Mouse (Mus musculus): ENCODE measurements around the gene Olfr330. TPM values are rescaled to one million over a fixed set of nuclear protein-coding genes. Genes with fewer than 3 reads are reported as not detected.
A peak's percentile ranks its signal among the peaks of the same experiment; 100 is the strongest.
"Not testable (repeated sequence)": the region's sequence is repeated elsewhere in the genome, so short reads cannot be mapped to it uniquely, and the experiment has no call there.

Gene Olfr330
- polyA plus RNA-seq (2012; rRNA removed): not detected in 2 replicates

DNA sequence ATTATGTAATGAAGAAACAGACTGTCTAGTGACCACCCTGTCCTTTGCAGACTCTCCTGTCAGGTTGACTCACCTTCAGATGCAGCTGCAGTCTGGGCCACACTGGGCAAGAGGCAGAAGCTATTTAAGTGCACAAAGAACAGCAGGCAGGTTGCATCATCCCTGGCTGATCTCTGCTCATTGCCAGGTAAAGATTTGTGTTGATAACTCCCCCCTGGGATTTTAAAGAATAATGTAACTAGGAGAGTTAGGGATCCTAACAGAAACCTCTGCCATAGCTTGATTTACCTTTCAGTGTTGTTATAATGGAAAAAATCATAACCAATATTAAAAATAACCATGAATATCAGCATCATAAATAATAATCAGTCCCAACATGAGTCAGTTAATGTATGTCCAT, at the start of gene Olfr330:
Olfr330 (minus strand) TSS at position 101 of the 400 bp plus-strand sequence.
- not testable (repeated sequence) for DNase-seq; H3K36me3 ChIP-seq (ENCODE audit: control insufficient read depth, insufficient read depth, low read length); H3K27ac ChIP-seq (ENCODE audit: insufficient read depth, low read depth, low read length); H3K4me3 ChIP-seq (ENCODE audit: insufficient read depth, low read depth, low read length); H3K27me3 ChIP-seq (replicated peaks; ENCODE audit: control insufficient read depth, insufficient read depth, low read length); H3K4me1 ChIP-seq (ENCODE audit: control insufficient read depth, insufficient read depth, low read length)

DNA sequence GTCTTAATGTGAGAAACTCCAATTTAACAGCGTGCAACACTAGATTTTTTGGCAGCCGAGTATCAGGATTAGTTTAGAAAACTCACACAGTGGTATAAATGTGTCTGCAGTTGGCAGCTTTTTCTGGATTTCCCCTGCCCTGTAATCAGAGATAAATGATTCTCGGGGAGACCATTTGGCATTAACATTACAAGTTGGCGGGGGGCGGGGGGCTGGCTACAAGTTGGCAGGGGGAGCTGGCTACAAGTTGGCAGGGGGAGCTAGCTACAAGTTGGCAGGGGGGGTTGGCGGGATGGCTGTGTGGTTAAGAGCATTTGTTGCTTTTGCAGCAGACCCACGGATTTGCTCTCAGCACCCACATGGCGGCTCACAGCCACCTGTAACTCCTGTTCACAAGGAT, 44.0 kb upstream of the Olfr330 start:
- no peaks in the 10 kb centered on the region for H3K27me3 ChIP-seq (replicated peaks; ENCODE audit: control insufficient read depth, insufficient read depth, low read length)
- 75% methylated on average over 8 of the region's 8 CpGs for WGBS
- no peak for DNase-seq
- H3K4me3 ChIP-seq (ENCODE audit: insufficient read depth, low read depth, low read length): no peak overlapping the region
- TF ChIP-seq POLR2A (IDR thresholded peaks at IDR 0.05; ENCODE audit: low read depth, low read length) (no peak), CTCF (conservative IDR thresholded peaks at IDR 0.05; ENCODE audit: insufficient read depth, insufficient read length, low read depth, low read length) (no peak)
- H3K36me3 ChIP-seq (ENCODE audit: control insufficient read depth, insufficient read depth, low read length): no peaks in the 10 kb centered on the region
- H3K4me1 ChIP-seq (ENCODE audit: control insufficient read depth, insufficient read depth, low read length): no peaks in the 10 kb centered on the region
- H3K27ac ChIP-seq (ENCODE audit: insufficient read depth, low read depth, low read length): no peak overlapping the region

DNA sequence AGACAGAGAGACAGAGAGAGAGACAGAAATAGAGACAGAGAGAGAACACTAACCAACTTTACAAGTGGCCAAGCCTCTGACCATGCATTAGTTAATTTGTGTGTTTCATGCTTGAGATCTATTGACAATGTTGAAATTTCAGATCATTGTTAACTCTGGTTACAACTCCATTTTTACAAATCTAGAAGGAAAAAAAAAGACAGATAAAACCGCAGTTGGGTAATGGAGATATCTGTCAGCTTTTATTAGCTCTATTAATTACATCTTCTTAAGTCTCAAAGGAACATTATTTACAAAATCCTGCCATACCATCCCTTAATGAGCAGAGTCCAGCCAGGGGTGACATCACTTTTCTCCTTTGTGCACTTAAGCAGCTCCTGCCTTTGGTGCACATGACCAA, 42.8 kb upstream of the Olfr330 start, which contains the start of gene Olfr325:
Olfr325 (plus strand) TSS at position 301 of the 400 bp plus-strand sequence.
- H3K4me3 ChIP-seq (ENCODE audit: insufficient read depth, low read depth, low read length): no peak within 1 kb of the TSS
- no peak for TF ChIP-seq CTCF (conservative IDR thresholded peaks at IDR 0.05; ENCODE audit: insufficient read depth, insufficient read length, low read depth, low read length)
- no peak for TF ChIP-seq POLR2A (IDR thresholded peaks at IDR 0.05; ENCODE audit: low read depth, low read length)
- 41% methylated on average over 1 of the region's 1 CpGs for WGBS
- H3K27ac ChIP-seq (ENCODE audit: insufficient read depth, low read depth, low read length): no peak within 1 kb of the TSS
- no peaks in the 10 kb centered on the region for H3K27me3 ChIP-seq (replicated peaks; ENCODE audit: control insufficient read depth, insufficient read depth, low read length)
- no peak for DNase-seq
- no peaks in the 10 kb centered on the region for H3K36me3 ChIP-seq (ENCODE audit: control insufficient read depth, insufficient read depth, low read length)
- H3K4me1 ChIP-seq (ENCODE audit: control insufficient read depth, insufficient read depth, low read length): no peaks in the 10 kb centered on the region

DNA sequence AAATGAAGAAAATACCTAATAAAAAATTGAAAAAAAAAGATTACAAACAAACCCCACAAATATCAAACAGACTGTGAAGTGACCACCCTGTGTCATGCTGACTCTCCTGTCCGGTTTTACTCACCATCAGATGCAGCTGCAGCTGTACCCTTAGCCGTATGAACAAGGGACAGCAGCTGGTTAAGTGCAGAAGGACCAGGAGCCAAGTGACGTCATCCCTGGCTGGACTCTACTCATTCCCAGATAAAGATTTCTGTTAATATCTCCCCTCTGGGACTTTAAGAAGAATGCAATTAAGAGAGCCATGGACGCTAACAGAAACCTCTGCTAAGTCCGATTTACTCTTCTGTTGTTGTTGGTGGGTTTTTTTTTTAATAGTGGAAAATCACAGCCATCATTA, 35.8 kb upstream of the Olfr330 start, which contains the start of gene Olfr224:
Olfr224 (minus strand) TSS at position 149 of the 400 bp plus-strand sequence.
- TF ChIP-seq CTCF (conservative IDR thresholded peaks at IDR 0.05; ENCODE audit: insufficient read depth, insufficient read length, low read depth, low read length) (no peak), POLR2A (IDR thresholded peaks at IDR 0.05; ENCODE audit: low read depth, low read length) (no peak)
- 61% methylated on average over 5 of the region's 5 CpGs for WGBS
- Histone ChIP-seq H3K4me3 (ENCODE audit: insufficient read depth, low read depth, low read length) (no peak within 1 kb of the TSS), H3K27ac (ENCODE audit: insufficient read depth, low read depth, low read length) (no peak within 1 kb of the TSS), H3K36me3 (ENCODE audit: control insufficient read depth, insufficient read depth, low read length) (no peaks in the 10 kb centered on the region), H3K27me3 (replicated peaks; ENCODE audit: control insufficient read depth, insufficient read depth, low read length) (no peaks in the 10 kb centered on the region), H3K4me1 (ENCODE audit: control insufficient read depth, insufficient read depth, low read length) (no peaks in the 10 kb centered on the region)
- DNase-seq: no peak

DNA sequence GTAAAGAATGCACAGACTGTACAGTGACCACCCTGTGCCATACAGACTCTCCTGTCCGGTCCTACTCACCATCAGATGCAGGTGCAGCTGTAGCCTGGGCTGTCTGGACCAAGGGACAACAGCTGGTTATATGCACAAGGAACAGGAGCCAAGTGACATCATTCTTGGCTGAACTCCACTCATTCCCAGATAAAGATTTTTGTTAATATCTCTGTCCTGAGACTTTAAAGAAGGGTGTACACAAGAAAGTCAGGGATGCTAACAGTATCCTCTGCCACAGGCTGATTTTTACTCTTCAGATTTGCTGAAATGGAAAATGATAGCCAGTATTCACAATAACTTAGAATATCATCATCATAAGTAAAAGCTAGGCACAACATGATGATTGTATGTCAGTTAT, 20.9 kb upstream of the Olfr330 start, which contains the start of gene Olfr328:
Olfr328 (minus strand) TSS at position 101 of the 400 bp plus-strand sequence.
- Histone ChIP-seq H3K36me3 (ENCODE audit: control insufficient read depth, insufficient read depth, low read length) (no peaks in the 10 kb centered on the region), H3K27me3 (replicated peaks; ENCODE audit: control insufficient read depth, insufficient read depth, low read length) (no peaks in the 10 kb centered on the region), H3K27ac (ENCODE audit: insufficient read depth, low read depth, low read length) (no peak within 1 kb of the TSS), H3K4me1 (ENCODE audit: control insufficient read depth, insufficient read depth, low read length) (no peaks in the 10 kb centered on the region), H3K4me3 (ENCODE audit: insufficient read depth, low read depth, low read length) (no peak within 1 kb of the TSS)
- DNase-seq: no peak
- WGBS: 88% methylated on average over 1 of the region's 1 CpGs
- TF ChIP-seq POLR2A (IDR thresholded peaks at IDR 0.05; ENCODE audit: low read depth, low read length) (no peak), CTCF (conservative IDR thresholded peaks at IDR 0.05; ENCODE audit: insufficient read depth, insufficient read length, low read depth, low read length) (no peak)

DNA sequence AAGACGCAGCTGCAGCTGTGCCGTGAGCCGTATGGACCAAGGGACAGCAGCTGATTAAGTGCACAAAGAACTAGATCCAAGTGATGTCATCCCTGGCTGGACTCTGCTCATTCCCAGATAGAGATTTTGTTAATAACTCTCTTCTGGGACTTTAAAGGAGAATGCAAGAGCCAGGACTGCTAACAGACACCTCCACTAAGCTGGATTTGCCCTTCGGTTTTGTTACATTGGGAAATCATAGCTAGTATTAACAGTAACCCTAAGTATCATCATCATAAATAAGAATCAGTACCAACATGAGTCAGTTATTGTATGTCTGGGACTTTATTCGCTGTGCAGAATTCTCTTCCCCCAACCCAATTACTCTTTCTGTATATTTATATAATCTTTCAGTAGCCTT, 11.7 kb upstream of the Olfr330 start, which contains the start of gene Olfr329-ps:
Olfr329-ps (minus strand) TSS at position 101 of the 400 bp plus-strand sequence.
- TF ChIP-seq POLR2A (IDR thresholded peaks at IDR 0.05; ENCODE audit: low read depth, low read length) (no peak), CTCF (conservative IDR thresholded peaks at IDR 0.05; ENCODE audit: insufficient read depth, insufficient read length, low read depth, low read length) (no peak)
- WGBS: 83% methylated on average over 5 of the region's 5 CpGs

DNA sequence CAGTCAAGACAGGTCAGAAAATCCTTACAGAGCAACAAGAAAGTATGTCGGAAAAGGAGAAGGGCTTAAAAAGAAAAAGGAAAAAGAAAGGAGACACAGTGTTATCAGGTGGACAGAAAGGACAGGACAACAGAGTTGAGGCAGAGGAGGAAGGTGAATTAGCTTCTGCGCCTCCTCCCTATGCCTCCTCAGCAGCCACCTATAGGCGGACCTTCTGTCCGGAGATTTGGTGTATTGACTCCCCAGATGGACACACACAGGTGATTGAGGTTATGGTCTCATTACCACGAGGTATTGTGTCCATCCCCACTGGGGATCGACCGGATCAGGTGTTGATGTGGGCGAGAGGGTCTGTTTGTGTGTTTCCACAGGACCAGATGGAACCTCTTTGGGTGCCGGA, 14.9 kb downstream of the Olfr330 start:
- not testable (repeated sequence) for H3K4me3 ChIP-seq (ENCODE audit: insufficient read depth, low read depth, low read length); H3K27ac ChIP-seq (ENCODE audit: insufficient read depth, low read depth, low read length); H3K4me1 ChIP-seq (ENCODE audit: control insufficient read depth, insufficient read depth, low read length); H3K36me3 ChIP-seq (ENCODE audit: control insufficient read depth, insufficient read depth, low read length); H3K27me3 ChIP-seq (replicated peaks; ENCODE audit: control insufficient read depth, insufficient read depth, low read length)
- peak; percentile 16 for DNase-seq
- WGBS: 92% methylated on average over 9 of the region's 9 CpGs

More for the DNA sequence above, 11.7 kb upstream of the Olfr330 start, which contains the start of gene Olfr329-ps:
- no peak within 1 kb of the TSS for H3K4me3 ChIP-seq (ENCODE audit: insufficient read depth, low read depth, low read length)
- H3K27me3 ChIP-seq (replicated peaks; ENCODE audit: control insufficient read depth, insufficient read depth, low read length): no peaks in the 10 kb centered on the region
- no peak within 1 kb of the TSS for H3K27ac ChIP-seq (ENCODE audit: insufficient read depth, low read depth, low read length)
- H3K36me3 ChIP-seq (ENCODE audit: control insufficient read depth, insufficient read depth, low read length): no peaks in the 10 kb centered on the region
- H3K4me1 ChIP-seq (ENCODE audit: control insufficient read depth, insufficient read depth, low read length): no peaks in the 10 kb centered on the region
- DNase-seq: no peak

DNA sequence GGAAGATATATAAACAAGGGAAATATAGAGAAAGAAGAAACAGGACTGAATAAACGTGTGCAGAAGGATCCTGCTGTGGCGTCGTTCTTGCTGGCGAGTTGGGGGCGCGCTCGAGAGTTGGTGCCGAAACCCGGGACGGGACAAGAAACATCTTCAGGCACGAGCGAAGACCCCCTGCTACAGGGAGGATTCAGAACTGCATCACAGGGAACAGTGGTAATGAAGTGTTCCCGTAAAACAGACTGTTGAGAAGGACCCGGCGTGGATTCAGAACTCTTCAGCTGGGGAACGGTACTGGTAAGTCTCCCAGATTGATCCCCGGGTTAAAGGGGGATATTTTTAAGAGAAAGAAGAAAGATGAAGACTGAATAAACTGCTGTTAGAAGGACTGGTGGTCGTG, 15.7 kb downstream of the Olfr330 start:
- DNase-seq: peak; percentile 58
- H3K27ac ChIP-seq (ENCODE audit: insufficient read depth, low read depth, low read length); H3K36me3 ChIP-seq (ENCODE audit: control insufficient read depth, insufficient read depth, low read length); H3K4me1 ChIP-seq (ENCODE audit: control insufficient read depth, insufficient read depth, low read length); H3K27me3 ChIP-seq (replicated peaks; ENCODE audit: control insufficient read depth, insufficient read depth, low read length); H3K4me3 ChIP-seq (ENCODE audit: insufficient read depth, low read depth, low read length): not testable (repeated sequence)
- 94% methylated on average over 18 of the region's 18 CpGs for WGBS

DNA sequence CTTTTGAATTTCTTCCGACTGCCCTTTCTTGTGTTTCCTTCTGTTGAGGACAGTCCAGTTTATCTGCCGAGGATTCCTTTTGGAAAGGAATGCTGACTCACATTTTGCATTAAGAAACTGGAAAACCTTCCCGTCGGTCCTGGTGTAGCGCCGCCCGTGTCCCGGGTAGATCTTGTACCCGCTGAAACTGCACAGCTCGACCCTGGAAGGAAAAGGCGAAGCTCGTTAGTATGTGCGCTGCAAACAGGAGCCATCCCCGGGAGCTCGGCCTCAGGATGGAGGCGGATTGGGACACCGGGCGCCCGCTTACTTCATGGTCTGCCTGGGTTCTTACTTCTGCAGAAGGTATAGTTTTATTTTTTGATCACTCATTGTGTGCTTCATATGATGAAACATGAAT, 25.6 kb downstream of the Olfr330 start:
- not testable (repeated sequence) for H3K4me3 ChIP-seq (ENCODE audit: insufficient read depth, low read depth, low read length); H3K4me1 ChIP-seq (ENCODE audit: control insufficient read depth, insufficient read depth, low read length); H3K27me3 ChIP-seq (replicated peaks; ENCODE audit: control insufficient read depth, insufficient read depth, low read length); DNase-seq; H3K27ac ChIP-seq (ENCODE audit: insufficient read depth, low read depth, low read length); H3K36me3 ChIP-seq (ENCODE audit: control insufficient read depth, insufficient read depth, low read length)
- WGBS: 86% methylated on average over 19 of the region's 19 CpGs

DNA sequence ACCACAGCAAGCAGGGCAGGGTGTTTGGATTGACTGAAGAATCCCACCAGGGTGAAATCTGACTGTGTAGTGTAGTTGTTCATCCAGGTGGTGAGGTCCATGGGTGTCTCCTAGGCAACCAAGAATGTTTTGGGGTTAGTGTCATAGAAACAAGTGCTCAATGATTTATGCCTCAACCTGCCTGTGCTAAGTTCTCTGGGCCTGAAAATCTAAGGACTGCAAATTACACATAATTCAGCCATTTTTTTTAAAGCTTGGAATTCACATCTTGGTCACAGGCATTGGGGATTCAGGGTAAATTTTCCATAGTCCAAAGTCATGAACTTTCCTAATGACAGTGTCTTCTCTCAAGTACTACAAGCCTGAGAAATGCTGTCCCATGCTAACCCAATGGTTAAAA, 32.2 kb downstream of the Olfr330 start, which contains the start of gene Olfr331:
Olfr331 (minus strand) TSS at position 101 of the 400 bp plus-strand sequence.
- not testable (repeated sequence) for H3K27me3 ChIP-seq (replicated peaks; ENCODE audit: control insufficient read depth, insufficient read depth, low read length); H3K4me3 ChIP-seq (ENCODE audit: insufficient read depth, low read depth, low read length); H3K4me1 ChIP-seq (ENCODE audit: control insufficient read depth, insufficient read depth, low read length); DNase-seq; H3K36me3 ChIP-seq (ENCODE audit: control insufficient read depth, insufficient read depth, low read length); H3K27ac ChIP-seq (ENCODE audit: insufficient read depth, low read depth, low read length)

Measured in kidney, adult 2 months (tissue).